Comparison of ENCODE assay signal across 9 mouse cellular contexts in the genomic region with DNA sequence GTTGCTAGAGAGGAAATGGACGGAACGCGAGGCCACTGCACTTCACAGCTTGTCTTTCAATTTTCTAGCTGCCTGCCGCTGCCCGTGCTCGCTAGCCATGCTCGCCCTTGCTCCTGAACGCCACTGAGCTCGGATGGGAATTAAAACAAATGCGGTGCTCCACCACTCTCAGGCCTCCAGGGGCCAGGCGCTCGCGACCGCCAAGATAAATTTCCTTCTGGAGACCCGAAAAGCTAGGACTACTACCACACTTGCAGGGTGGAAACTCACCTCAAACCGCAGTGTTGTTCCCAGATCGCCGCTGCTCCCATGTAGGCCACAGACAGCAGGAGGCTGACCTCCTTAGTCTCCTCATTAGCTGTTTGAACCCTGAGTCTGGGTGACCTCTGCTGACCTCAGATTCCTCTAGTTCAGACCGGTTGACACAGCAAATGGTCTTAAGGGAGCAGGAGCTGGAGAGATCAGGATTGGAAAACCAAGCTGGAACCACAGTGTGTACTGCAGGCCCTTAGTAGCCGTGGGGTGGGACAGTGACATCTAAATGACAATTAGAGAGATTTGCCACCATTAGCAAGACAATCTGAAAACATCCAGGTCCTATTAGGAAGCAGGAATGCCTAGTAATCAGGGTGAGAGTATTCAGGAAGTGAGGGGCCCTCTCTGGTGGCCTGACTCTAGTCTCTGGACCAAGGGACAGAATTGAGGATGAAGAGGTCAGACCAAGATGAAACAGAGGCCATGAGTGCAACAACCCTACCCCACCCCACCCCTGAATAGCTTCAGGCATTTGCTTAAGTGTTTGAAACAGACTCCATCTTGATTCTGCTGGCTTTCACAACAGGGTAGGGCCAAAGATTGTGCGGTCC.
DNase-seq lines count a peak whose midpoint lies in the region; ATAC-seq and TF ChIP-seq lines count a peak whose summit lies in the region.
"Had no signal": no experiment of that assay in that cellular context is flagged by ENCODE, and none has a peak within 500 bp of the region (broad histone marks: within the 10 kb centered on the region; RNA-seq: fewer than 3 reads in every experiment).

No protein-coding gene starts in this region.

- H3K27ac ChIP-seq in heart, embryonic 16.5 days (ENCODE audit: low read length): no peak overlapping the region
- H3K27ac ChIP-seq in hindbrain, embryonic 13.5 days: peak overlapping the region; percentile 60
- H3K27ac ChIP-seq in midbrain, postnatal 0 days (ENCODE audit: low read depth, low read length): no peak overlapping the region

- H3K9ac ChIP-seq in heart, embryonic 16.5 days (ENCODE audit: low read length): no peak overlapping the region
- H3K9ac ChIP-seq in hindbrain, embryonic 13.5 days: peak overlapping the region; percentile 49; the same call in 1 of the 2 replicates
- H3K9ac ChIP-seq in midbrain, postnatal 0 days (replicated peaks; ENCODE audit: low read length, poor library complexity, severe bottlenecking): peak overlapping the region; percentile 24; the same call in 1 of the 2 replicates

- no peak overlapping the region for H3K4me3 ChIP-seq in heart, embryonic 16.5 days (ENCODE audit: low read length)
- H3K4me3 ChIP-seq in hindbrain, embryonic 13.5 days: peak overlapping the region; percentile 9; the same call in 1 of the 2 replicates
- no peak overlapping the region for H3K4me3 ChIP-seq in midbrain, postnatal 0 days (ENCODE audit: low read depth, low read length)

- H3K27me3 ChIP-seq in heart, embryonic 16.5 days (ENCODE audit: control insufficient read depth, insufficient read depth, low read length): peaks cover 41% of the 10 kb centered on the region
- peaks cover 96% of the 10 kb centered on the region for H3K27me3 ChIP-seq in hindbrain, embryonic 13.5 days
- peaks cover 22% of the 10 kb centered on the region for H3K27me3 ChIP-seq in midbrain, postnatal 0 days (ENCODE audit: insufficient read depth, low read length)

- no peaks in the 10 kb centered on the region for H3K36me3 ChIP-seq in heart, embryonic 16.5 days (ENCODE audit: control insufficient read depth, insufficient read depth)
- no peaks in the 10 kb centered on the region for H3K36me3 ChIP-seq in hindbrain, embryonic 13.5 days
- H3K36me3 ChIP-seq in midbrain, postnatal 0 days (ENCODE audit: insufficient read depth, low read length): no peaks in the 10 kb centered on the region

- 24% methylated on average over 21 of the region's 21 CpGs for WGBS in heart, embryonic 16.5 days
- 6% methylated on average over 21 of the region's 21 CpGs for WGBS in hindbrain, embryonic 13.5 days
- 20% methylated on average over 21 of the region's 21 CpGs for WGBS in midbrain, postnatal 0 days

- no peak for TF ChIP-seq POLR2A in brain, embryonic 14.5 days (IDR thresholded peaks at IDR 0.05; ENCODE audit: borderline replicate concordance, extremely low read depth, insufficient read depth, insufficient read length, poor library complexity, severe bottlenecking)

- peaks cover 6% of the 10 kb centered on the region; the same call in 1 of the 2 replicates for H3K4me1 ChIP-seq in heart, embryonic 16.5 days (ENCODE audit: control insufficient read depth, insufficient read depth, low read length)
- peaks cover 38% of the 10 kb centered on the region for H3K4me1 ChIP-seq in hindbrain, embryonic 13.5 days (replicated peaks)
- peaks cover 10% of the 10 kb centered on the region; the same call in 1 of the 2 replicates for H3K4me1 ChIP-seq in midbrain, postnatal 0 days (ENCODE audit: insufficient read depth, low read length)

- ATAC-seq in heart, embryonic 16.5 days (replicated peaks; ENCODE audit: extremely low read depth, insufficient read depth, low FRiP score): no peak
- ATAC-seq in hindbrain, embryonic 13.5 days (ENCODE audit: low FRiP score): no peak
- ATAC-seq in midbrain, postnatal 0 days (ENCODE audit: low FRiP score): no peak
- ATAC-seq in inflammation-experienced regulatory T-cells, adult 6 months: no peak

- no peak for TF ChIP-seq CTCF in brain, embryonic 14.5 days (IDR thresholded peaks at IDR 0.05; ENCODE audit: borderline replicate concordance, extremely low read depth, insufficient read depth, insufficient read length)
- no peak for TF ChIP-seq CTCF in midbrain, postnatal 0 days (IDR thresholded peaks at IDR 0.05)

- H3K4me2 ChIP-seq in heart, embryonic 16.5 days (ENCODE audit: low read depth, low read length): peak overlapping the region; percentile 42
- H3K4me2 ChIP-seq in hindbrain, embryonic 13.5 days: peak overlapping the region; percentile 44
- peak overlapping the region; percentile 34; the same call in 1 of the 2 replicates for H3K4me2 ChIP-seq in midbrain, postnatal 0 days (ENCODE audit: low read depth, low read length, poor library complexity, severe bottlenecking)

- no peaks in the 10 kb centered on the region for H3K9me3 ChIP-seq in heart, embryonic 16.5 days (replicated peaks; ENCODE audit: control insufficient read depth, low read length)
- H3K9me3 ChIP-seq in hindbrain, embryonic 13.5 days: no peaks in the 10 kb centered on the region
- H3K9me3 ChIP-seq in midbrain, postnatal 0 days (ENCODE audit: low read length): no peaks in the 10 kb centered on the region

- intact Hi-C loops in heart, postnatal 36 days (cut with DNase I): no loop called here

- DNase-seq in heart, postnatal 36 days: no peak
- DNase-seq in brain, embryonic 14.5 days (ENCODE audit: low read depth): peak; percentile 17
- DNase-seq in midbrain, postnatal 0 days (ENCODE audit: low spot score): peak; percentile 6
- no peak for DNase-seq in urinary bladder, postnatal 14 days (ENCODE audit: low spot score)
- no peak for DNase-seq in cerebellum, postnatal 36 days
- DNase-seq: gastrocnemius, postnatal 14 days had no signal

Comparison
In these comparisons a context has a peak if more than half of its experiments do, and no peak if none do; other contexts are left out.
1. DNase-seq: peak in brain, embryonic 14.5 days (single experiment) and midbrain, postnatal 0 days (single experiment); none in heart, postnatal 36 days (0 of 2), urinary bladder, postnatal 14 days (single experiment) and cerebellum, postnatal 36 days (0 of 2).
2. Peak in every context shown above with its lines, with median percentiles within 50 percentile points of each other: H3K4me2 ChIP-seq.